Mouse (Mus musculus) lung, embryonic 14.5 days (tissue): Measurements from ENCODE around the gene Khsrp. TPM values are rescaled to one million over a fixed set of nuclear protein-coding genes. Genes with fewer than 3 reads are reported as not detected.

Experiments used
- ATAC-seq: fragments of 200-750 bp; cut with Nextera tagmentation; 2 replicates; pipeline ENCODE4 v1.8.0; 2017; ENCODE audit warnings: mild to moderate bottlenecking, moderate TSS enrichment, moderate library complexity; ENCODE audit not compliant: insufficient read depth
- DNase-seq: peaks from one replicate; pipeline ENCODE4 v3.0.0-alpha.2; 2015
- H3K27ac ChIP-seq: fragments of 300-500 bp; sonication (generic); 2 replicates; pipeline ENCODE4 v1.5.1; 2014; ENCODE audit warnings: low read depth, mild to moderate bottlenecking, moderate library complexity
- H3K27me3 ChIP-seq: fragments of 300-500 bp; sonication (generic); 2 replicates; pipeline ENCODE4 v1.6.1; 2014; ENCODE audit warnings: low read length, control low read depth; ENCODE audit not compliant: insufficient read depth
- H3K36me3 ChIP-seq: fragments of 300-500 bp; sonication (generic); 2 replicates; pipeline ENCODE4 v1.6.1; 2014; ENCODE audit warnings: control low read depth; ENCODE audit not compliant: insufficient read depth
- H3K4me1 ChIP-seq: fragments of 300-500 bp; sonication (generic); 2 replicates; pipeline ENCODE4 v1.6.1; 2014; ENCODE audit warnings: antibody characterized with exemption, control low read depth; ENCODE audit not compliant: insufficient read depth
- H3K4me2 ChIP-seq: fragments of 300-500 bp; sonication (generic); 2 replicates; pipeline ENCODE4 v1.6.1; 2014; ENCODE audit warnings: mild to moderate bottlenecking
- H3K4me3 ChIP-seq: fragments of 300-500 bp; sonication (generic); 2 replicates; pipeline ENCODE4 v1.5.1; 2014; ENCODE audit warnings: low read depth, low read length
- H3K9ac ChIP-seq: fragments of 300-500 bp; sonication (generic); 2 replicates; pipeline ENCODE4 v1.6.1; 2014
- H3K9me3 ChIP-seq: fragments of 300-500 bp; sonication (generic); 2 replicates; pipeline ENCODE4 v1.6.1; 2016; ENCODE audit warnings: low read depth, low read length, control low read depth
- CTCF ChIP-seq: IDR thresholded peaks from 2 replicates; pipeline ENCODE4 v1.5.1; 2016; ENCODE audit warnings: antibody characterized with exemption, low read depth
- WGBS: fragments of 180-500 bp; shearing (Covaris S2); extraction: QIAGEN DNeasy Blood & Tissue Kit; methylation state at CpG from one replicate; pipeline ENCODE4 v1.1.7; 2014; 5-methylcytosine and 5-hydroxymethylcytosine counted together
- polyA plus RNA-seq: library from polyadenylated mRNA; unstranded; fragments of >200 nt; fragmentation: Nextera tagmentation; extraction: Ambion mirVana; gene quantifications from 2 replicates; pipeline ENCODE4 v1.2.1, GENCODE M21; 2014

The Khsrp gene
- polyA plus RNA-seq, 1 experiment from 2014 or later, result 69.4 TPM

DNA sequence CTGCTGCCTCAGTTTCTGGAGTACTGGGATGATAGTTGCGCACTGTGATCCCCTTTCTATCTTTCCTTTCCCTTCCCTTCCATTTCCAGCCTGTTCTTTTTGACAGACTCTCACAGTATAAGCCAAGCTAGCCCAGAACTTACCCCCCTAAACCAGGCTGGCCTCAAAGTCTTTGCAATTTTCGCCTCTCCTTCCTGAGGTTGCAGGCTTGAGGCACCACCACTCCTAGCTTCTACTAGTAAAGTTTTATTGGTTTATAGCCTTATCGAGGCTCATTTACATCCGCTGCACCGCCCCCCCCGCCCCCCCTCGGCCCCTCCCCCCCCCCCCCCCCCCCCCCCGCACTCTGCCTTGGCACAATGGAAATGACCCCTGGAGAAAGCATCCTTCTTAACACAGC, 51.8 kb downstream of the Khsrp start:
- 28% methylated on average over 7 of the region's 8 CpGs for WGBS
- TF ChIP-seq CTCF, result no peak
- H3K4me1 ChIP-seq, result no peaks in the 10 kb centered on the region
- DNase-seq (no peak), ATAC-seq (no peak)
- H3K4me3 ChIP-seq, result no peak overlapping the region
- H3K27ac ChIP-seq, result no peak overlapping the region
- H3K27me3 ChIP-seq, result no peaks in the 10 kb centered on the region
- no peaks in the 10 kb centered on the region for H3K36me3 ChIP-seq
- H3K4me2 ChIP-seq, result no peak overlapping the region
- H3K9ac ChIP-seq, result no peak overlapping the region
- H3K9me3 ChIP-seq, result no peaks in the 10 kb centered on the region

DNA sequence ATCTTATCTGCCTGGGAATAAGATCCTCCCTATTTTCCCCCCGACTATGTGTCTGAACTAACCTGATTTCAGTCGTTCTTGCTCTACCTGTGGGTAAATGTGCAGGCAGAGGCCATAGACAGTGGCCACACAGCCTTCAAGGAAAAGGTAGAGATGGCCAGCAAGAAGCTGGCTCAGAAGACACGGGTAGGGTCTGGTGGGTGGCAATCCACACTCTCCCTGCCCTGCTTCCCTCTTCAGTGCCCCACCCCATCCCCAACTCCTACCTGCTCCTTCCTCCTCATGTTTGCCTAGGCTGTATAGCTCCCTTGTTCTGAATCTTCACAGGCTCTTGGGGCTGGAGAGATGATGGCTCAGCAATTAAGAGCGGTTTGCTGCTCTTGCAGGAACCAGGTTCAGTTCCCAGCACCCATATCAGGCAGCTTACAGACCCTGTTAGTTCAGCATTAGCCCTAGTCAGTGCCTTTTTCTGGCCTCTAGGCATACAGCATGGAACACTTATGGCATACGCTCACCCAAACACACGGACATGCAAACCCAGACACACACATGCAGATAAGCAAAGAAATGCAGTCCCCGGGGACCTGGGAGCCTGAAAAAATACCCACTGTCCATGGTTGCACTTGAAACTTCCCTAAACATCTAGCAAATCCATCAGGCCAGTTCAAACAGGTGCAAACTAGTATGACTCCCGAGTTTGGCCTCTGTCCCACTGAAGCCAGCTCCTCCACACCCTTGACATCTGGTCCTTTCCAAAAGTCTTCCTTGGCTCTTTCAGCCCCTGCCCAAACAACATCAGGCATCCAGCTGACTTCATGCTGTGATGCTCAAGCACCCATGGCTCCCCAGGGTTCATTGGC, 54.6 kb downstream of the Khsrp start:
- 63% methylated on average over 8 of the region's 8 CpGs for WGBS
- no peaks in the 10 kb centered on the region for H3K36me3 ChIP-seq
- no peak overlapping the region for H3K27ac ChIP-seq
- no peak overlapping the region for H3K4me3 ChIP-seq
- ATAC-seq (no peak), DNase-seq (no peak)
- H3K27me3 ChIP-seq, result no peaks in the 10 kb centered on the region
- H3K9ac ChIP-seq, result no peak overlapping the region
- TF ChIP-seq CTCF, result no peak
- H3K4me1 ChIP-seq, result no peaks in the 10 kb centered on the region
- H3K4me2 ChIP-seq, result no peak overlapping the region
- H3K9me3 ChIP-seq, result no peaks in the 10 kb centered on the region

DNA sequence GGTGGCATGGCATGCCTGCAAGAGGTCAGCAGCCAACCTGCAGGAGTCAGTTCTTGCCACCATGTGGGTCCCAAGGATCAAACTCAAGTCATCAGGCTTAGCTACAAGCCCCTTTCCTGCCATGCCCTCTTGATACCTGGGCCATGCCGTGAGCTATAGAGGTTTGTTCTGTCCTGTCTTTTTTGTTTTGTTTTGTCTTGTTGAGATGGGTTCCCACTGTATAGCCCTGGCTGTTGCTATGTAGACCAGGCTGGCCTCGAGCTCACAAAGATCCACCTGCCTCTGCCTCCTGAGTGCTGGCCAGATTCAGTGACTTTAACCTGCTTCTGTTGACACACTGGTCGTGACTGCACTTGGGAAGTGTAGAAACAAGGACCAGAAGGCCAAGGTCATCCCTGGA, 55.9 kb downstream of the Khsrp start:
- no peaks in the 10 kb centered on the region for H3K9me3 ChIP-seq
- H3K27me3 ChIP-seq, result no peaks in the 10 kb centered on the region
- no peak overlapping the region for H3K27ac ChIP-seq
- H3K4me1 ChIP-seq, result no peaks in the 10 kb centered on the region
- 74% methylated on average over 3 of the region's 3 CpGs for WGBS
- H3K36me3 ChIP-seq, result no peaks in the 10 kb centered on the region
- DNase-seq, result no peak
- H3K4me2 ChIP-seq, result no peak overlapping the region
- TF ChIP-seq CTCF, result no peak
- ATAC-seq, result no peak
- no peak overlapping the region for H3K9ac ChIP-seq
- H3K4me3 ChIP-seq, result no peak overlapping the region

DNA sequence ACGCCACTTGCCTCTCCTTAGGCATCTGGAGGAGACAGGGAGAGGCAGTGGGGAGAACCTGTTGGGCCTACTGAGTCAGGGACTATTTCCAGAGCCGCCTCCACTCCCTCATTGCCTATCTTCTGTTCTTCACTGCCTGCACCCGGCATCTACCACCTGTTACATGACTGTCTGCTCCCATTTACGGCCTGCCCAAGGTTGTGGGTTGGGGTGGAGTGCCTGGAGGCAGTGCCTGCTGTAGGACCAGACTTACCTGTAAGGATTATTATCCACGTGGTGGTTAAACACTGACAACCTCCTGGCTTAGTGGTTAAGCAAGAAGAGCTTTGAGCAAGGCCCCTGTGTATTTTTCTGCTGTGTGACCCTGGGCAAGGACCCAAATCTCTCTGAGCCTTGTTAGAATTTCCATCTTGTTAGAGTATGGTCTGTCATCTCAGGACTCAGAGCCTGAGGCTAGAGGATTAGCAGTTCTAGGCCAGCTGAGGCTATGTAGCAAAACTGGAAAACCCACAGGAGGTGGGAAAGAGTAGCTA, 56.5 kb downstream of the Khsrp start:
- H3K27ac ChIP-seq, result no peak overlapping the region
- no peak overlapping the region for H3K9ac ChIP-seq
- no peaks in the 10 kb centered on the region for H3K27me3 ChIP-seq
- H3K4me3 ChIP-seq, result no peak overlapping the region
- no peak for ATAC-seq
- H3K4me1 ChIP-seq, result no peaks in the 10 kb centered on the region
- no peaks in the 10 kb centered on the region for H3K9me3 ChIP-seq
- H3K36me3 ChIP-seq, result no peaks in the 10 kb centered on the region
- TF ChIP-seq CTCF, result no peak
- no peak overlapping the region for H3K4me2 ChIP-seq
- WGBS, result 71% methylated on average over 5 of the region's 5 CpGs
- no peak for DNase-seq

DNA sequence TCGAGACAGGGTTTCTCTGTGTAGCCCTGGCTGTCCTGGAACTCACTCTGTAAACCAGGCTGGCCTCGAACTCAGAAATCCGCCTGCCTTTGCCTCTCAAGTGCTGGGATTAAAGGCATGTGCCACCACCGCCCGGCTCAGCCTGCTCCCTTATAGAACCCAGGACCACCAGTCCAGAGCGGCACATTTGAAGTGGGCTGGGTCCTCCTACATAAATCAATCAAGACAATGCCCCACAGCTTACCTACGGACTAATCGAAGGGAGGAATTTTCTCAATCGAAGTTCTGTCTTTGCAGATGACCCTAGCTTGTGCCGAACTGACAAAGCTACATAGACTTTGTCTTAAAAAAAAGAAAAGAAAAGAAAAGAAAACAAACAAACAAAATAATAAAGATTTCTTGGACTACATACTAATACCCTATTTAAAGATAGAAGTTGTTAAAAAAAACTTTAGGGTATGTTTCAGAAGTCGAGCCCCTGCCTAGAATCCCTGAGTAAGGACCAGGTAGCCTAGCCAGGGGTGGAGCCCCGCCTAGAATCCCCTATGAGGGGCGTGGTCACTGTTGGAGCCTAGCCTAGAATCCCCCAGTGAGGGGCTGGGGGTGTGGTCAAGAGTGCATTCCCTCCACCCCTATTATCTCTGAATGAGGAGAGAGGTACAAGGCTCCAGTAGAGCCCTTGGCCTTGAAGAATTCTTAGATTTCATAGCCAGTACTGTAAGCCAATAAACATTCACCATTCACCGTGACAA, 57.2 kb downstream of the Khsrp start:
- DNase-seq, result no peak
- Histone ChIP-seq H3K4me3 (no peak overlapping the region), H3K4me1 (no peaks in the 10 kb centered on the region), H3K9me3 (no peaks in the 10 kb centered on the region), H3K36me3 (no peaks in the 10 kb centered on the region), H3K27me3 (no peaks in the 10 kb centered on the region), H3K9ac (no peak overlapping the region), H3K27ac (no peak overlapping the region), H3K4me2 (no peak overlapping the region)
- WGBS, result 55% methylated on average over 12 of the region's 14 CpGs
- TF ChIP-seq CTCF, result no peak
- no peak for ATAC-seq

Other genes starting within 250 kb of the Khsrp start
- gene Rfx2, start 200.5 kb downstream of the Khsrp start, polyA plus RNA-seq, result 4.3 and 4.8 TPM in 2 replicates
- not detected in 2 replicates for gene Acsbg2, start 157.1 kb downstream of the Khsrp start, polyA plus RNA-seq
- gene 1700061G19Rik, start 156.0 kb downstream of the Khsrp start, polyA plus RNA-seq, result 0.34 and 0.45 TPM in 2 replicates
- gene Mllt1, start 96.1 kb downstream of the Khsrp start, polyA plus RNA-seq, result 31.4 and 39.3 TPM in 2 replicates
- not detected in 2 replicates for gene Acer1, start 49.4 kb downstream of the Khsrp start, polyA plus RNA-seq
- 146 and 158 TPM in 2 replicates for gene Clpp, start 41.2 kb downstream of the Khsrp start, polyA plus RNA-seq
- gene Alkbh7, start 34.2 kb downstream of the Khsrp start, polyA plus RNA-seq, result 39.0 and 39.8 TPM in 2 replicates
- gene Pspn, start 31.5 kb downstream of the Khsrp start, polyA plus RNA-seq, result 0.46 and 1.0 TPM in 2 replicates
- gene Gtf2f1, start 20.2 kb downstream of the Khsrp start, polyA plus RNA-seq, result 53.2 and 60.2 TPM in 2 replicates
- 0.16 TPM in 1 of 2 replicates, not detected in the other for gene Gm17949, start 20.1 kb downstream of the Khsrp start, polyA plus RNA-seq
- 0.15 and 0.16 TPM in 2 replicates for gene Slc25a41, start 10.1 kb upstream of the Khsrp start, polyA plus RNA-seq
- 38.6 and 41.3 TPM in 2 replicates for gene Crb3, start 27.6 kb upstream of the Khsrp start, polyA plus RNA-seq
- gene Slc25a23, start 28.3 kb upstream of the Khsrp start, polyA plus RNA-seq, result 8.4 and 10.3 TPM in 2 replicates
- 3.4 and 4.6 TPM in 2 replicates for gene Dennd1c, start 47.0 kb upstream of the Khsrp start, polyA plus RNA-seq
- gene Tubb4a, start 56.3 kb upstream of the Khsrp start, polyA plus RNA-seq, result 20.3 and 22.9 TPM in 2 replicates
- 8.1 and 8.5 TPM in 2 replicates for gene Tnfsf9, start 73.8 kb upstream of the Khsrp start, polyA plus RNA-seq
- gene Cd70, start 118.3 kb upstream of the Khsrp start, polyA plus RNA-seq, result not detected in 2 replicates
- 0.16 and 0.46 TPM in 2 replicates for gene Tnfsf14, start 162.7 kb upstream of the Khsrp start, polyA plus RNA-seq
- 0.64 and 0.67 TPM in 2 replicates for gene C3, start 196.6 kb upstream of the Khsrp start, polyA plus RNA-seq
- 30.8 and 33.9 TPM in 2 replicates for gene Gpr108, start 216.9 kb upstream of the Khsrp start, polyA plus RNA-seq
- gene Trip10, start 217.9 kb upstream of the Khsrp start, polyA plus RNA-seq, result 39.9 and 40.3 TPM in 2 replicates
- gene Vav1, start 247.6 kb upstream of the Khsrp start, polyA plus RNA-seq, result 2.7 TPM in 2 replicates